Mouse (Mus musculus): Measurements from ENCODE around the gene Lrrc4. TPM values are rescaled to one million over a fixed set of nuclear protein-coding genes. Genes with fewer than 3 reads are reported as not detected.

Gene Lrrc4
- polyA plus RNA-seq, 1 experiment from 2014 or later, result 1.2 TPM

DNA sequence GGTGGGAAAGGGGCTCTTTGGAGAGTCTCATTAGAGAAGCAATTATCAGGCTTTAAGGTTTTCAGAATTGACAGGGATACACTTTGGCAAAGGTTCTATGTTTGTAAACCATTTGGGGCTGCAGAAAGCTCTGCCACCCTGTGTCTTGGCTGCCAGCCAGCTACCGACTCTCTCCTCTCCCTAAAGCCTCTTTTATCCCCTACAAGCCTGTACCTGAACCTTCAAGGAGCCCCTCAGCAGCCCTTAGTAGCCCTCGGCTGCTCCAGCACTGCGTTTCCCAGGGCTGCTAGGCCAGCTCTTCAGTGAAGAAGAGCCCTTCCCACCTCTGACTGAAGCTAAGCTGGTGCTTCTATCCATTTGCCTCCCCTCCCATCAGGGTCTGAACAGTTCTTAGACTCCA lies 21.6 kb upstream of the Lrrc4 start:
- Histone ChIP-seq H3K4me2 (no peak overlapping the region), H3K27ac (peak overlapping the region; percentile 18; the same call in 1 of the 2 replicates), H3K27me3 (no peaks in the 10 kb centered on the region), H3K4me1 (peaks cover 80% of the 10 kb centered on the region), H3K9ac (0 out of 2 replicates have a peak overlapping the region, but pooled peaks have one; percentile 7), H3K4me3 (no peak overlapping the region), H3K9me3 (no peaks in the 10 kb centered on the region), H3K36me3 (no peaks in the 10 kb centered on the region)
- 21% methylated on average over 3 of the region's 3 CpGs for WGBS
- ATAC-seq (ENCODE audit: insufficient number of reproducible peaks, insufficient read depth, low FRiP score, low TSS enrichment, low read depth), result no peak

- Histone ChIP-seq H3K4me2 (no peak overlapping the region), H3K27me3 (no peaks in the 10 kb centered on the region), H3K9me3 (no peaks in the 10 kb centered on the region), H3K4me3 (no peak overlapping the region), H3K4me1 (peaks cover 83% of the 10 kb centered on the region), H3K9ac (no peak overlapping the region), H3K36me3 (no peaks in the 10 kb centered on the region), H3K27ac (no peak overlapping the region)
- ATAC-seq (ENCODE audit: insufficient number of reproducible peaks, insufficient read depth, low FRiP score, low TSS enrichment, low read depth), result no peak
- 59% methylated on average over 7 of the region's 7 CpGs for WGBS
These were observed 20.8 kb upstream of the Lrrc4 start for GRCm38 (mm10) chr6:28852342-28852741.

DNA sequence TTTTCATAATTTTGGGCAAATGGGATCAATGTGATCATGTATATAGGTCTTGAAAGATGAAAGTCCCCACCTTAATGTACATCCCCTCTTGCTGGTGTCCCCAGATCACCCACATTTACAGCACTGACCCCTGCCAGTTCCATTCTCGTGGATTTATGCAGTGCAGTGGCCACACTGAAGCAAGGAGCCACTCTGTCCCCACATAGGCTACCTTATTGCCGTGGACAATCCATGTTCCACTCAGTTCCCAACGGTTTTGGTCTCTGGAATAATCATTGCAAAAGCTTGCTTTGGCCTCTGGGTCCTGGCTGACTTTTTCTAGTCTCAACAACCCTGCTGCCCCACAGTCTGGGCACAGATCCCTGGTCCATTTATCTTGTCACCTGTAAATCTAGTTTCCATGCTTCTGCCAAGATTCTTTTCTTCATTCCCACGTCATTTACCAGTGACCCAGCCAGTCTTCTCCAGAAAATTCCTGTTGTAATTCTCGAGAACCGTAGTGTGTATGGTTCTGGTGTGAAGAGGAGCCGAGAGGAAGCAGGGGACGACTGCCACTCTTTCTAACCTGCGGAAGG lies 18.9 kb upstream of the Lrrc4 start:
- H3K9ac ChIP-seq, result no peak overlapping the region
- no peaks in the 10 kb centered on the region for H3K27me3 ChIP-seq
- H3K4me3 ChIP-seq, result no peak overlapping the region
- no peaks in the 10 kb centered on the region for H3K36me3 ChIP-seq
- no peaks in the 10 kb centered on the region for H3K9me3 ChIP-seq
- no peak for ATAC-seq (ENCODE audit: insufficient number of reproducible peaks, insufficient read depth, low FRiP score, low TSS enrichment, low read depth)
- H3K4me2 ChIP-seq, result no peak overlapping the region
- no peak overlapping the region for H3K27ac ChIP-seq
- 84% methylated on average over 9 of the region's 9 CpGs for WGBS
- peaks cover 88% of the 10 kb centered on the region for H3K4me1 ChIP-seq

DNA sequence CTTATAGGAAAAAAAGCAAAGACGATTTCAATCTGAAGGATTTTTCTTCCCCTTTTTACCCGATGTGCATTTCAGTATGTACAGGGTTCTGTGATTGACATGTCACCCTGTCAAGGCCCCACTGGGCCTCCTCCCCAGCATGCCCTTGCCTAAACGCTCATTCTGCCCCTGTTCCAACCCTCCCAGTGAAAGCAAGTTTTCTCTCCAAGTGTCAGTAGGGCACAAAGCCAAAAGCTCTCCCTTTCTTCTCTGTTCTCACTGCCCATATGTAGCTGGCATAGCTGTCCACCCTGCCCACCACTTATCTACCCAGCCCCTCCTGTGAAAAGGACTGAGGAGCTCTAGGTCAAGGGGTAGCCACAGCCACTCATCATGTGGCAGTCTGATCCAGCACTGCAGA lies 17.8 kb upstream of the Lrrc4 start:
- no peak overlapping the region for H3K4me2 ChIP-seq
- WGBS, result 38% methylated on average over 3 of the region's 3 CpGs
- H3K27me3 ChIP-seq, result no peaks in the 10 kb centered on the region
- peaks cover 88% of the 10 kb centered on the region for H3K4me1 ChIP-seq
- no peak overlapping the region for H3K27ac ChIP-seq
- no peaks in the 10 kb centered on the region for H3K36me3 ChIP-seq
- no peak overlapping the region for H3K9ac ChIP-seq
- no peak for ATAC-seq (ENCODE audit: insufficient number of reproducible peaks, insufficient read depth, low FRiP score, low TSS enrichment, low read depth)
- H3K4me3 ChIP-seq, result no peak overlapping the region
- no peaks in the 10 kb centered on the region for H3K9me3 ChIP-seq

GRCm38 (mm10) chr6:28848891-28849290 lies 17.3 kb upstream of the Lrrc4 start:
- no peak overlapping the region for H3K4me3 ChIP-seq
- H3K4me1 ChIP-seq, result peaks cover 84% of the 10 kb centered on the region
- no peak overlapping the region for H3K4me2 ChIP-seq
- no peaks in the 10 kb centered on the region for H3K9me3 ChIP-seq
- H3K27ac ChIP-seq, result no peak overlapping the region
- WGBS, result 59% methylated on average over 9 of the region's 9 CpGs
- ATAC-seq (ENCODE audit: insufficient number of reproducible peaks, insufficient read depth, low FRiP score, low TSS enrichment, low read depth), result no peak
- H3K9ac ChIP-seq, result no peak overlapping the region
- no peaks in the 10 kb centered on the region for H3K27me3 ChIP-seq
- no peaks in the 10 kb centered on the region for H3K36me3 ChIP-seq

- 39% methylated on average over 6 of the region's 6 CpGs for WGBS
- peaks cover 78% of the 10 kb centered on the region for H3K4me1 ChIP-seq
- H3K27ac ChIP-seq, result peak overlapping the region; percentile 62
- 0 out of 2 replicates have a peak overlapping the region, but pooled peaks have one; percentile 3 for H3K4me2 ChIP-seq
- no peaks in the 10 kb centered on the region for H3K36me3 ChIP-seq
- no peaks in the 10 kb centered on the region for H3K9me3 ChIP-seq
- no peak for ATAC-seq (ENCODE audit: insufficient number of reproducible peaks, insufficient read depth, low FRiP score, low TSS enrichment, low read depth)
- no peaks in the 10 kb centered on the region for H3K27me3 ChIP-seq
- H3K9ac ChIP-seq, result 0 out of 2 replicates have a peak overlapping the region, but pooled peaks have one; percentile 36
- H3K4me3 ChIP-seq, result no peak overlapping the region
These were observed 16.8 kb upstream of the Lrrc4 start for GRCm38 (mm10) chr6:28848285-28848794.

DNA sequence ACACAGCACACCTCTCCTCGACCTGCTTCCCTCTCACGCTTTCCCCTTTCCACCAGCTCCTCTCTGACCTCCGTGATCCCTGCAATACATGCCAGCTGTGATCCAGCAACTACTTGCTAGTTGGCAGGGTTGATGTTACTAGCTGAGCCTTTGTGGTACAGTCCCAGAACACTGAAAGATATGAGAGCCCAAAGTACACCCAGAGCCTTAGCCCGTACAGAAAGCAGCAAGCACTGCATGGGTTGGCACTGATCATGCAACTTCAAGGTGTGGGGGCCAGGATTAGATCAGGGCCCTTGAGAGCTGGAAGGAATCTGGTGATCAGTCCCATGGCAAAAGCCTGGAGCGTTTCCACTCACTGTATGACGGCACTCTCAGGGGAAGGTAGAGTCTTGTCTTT lies 16.1 kb upstream of the Lrrc4 start:
- H3K27ac ChIP-seq, result peak overlapping the region; percentile 62; the same call in 1 of the 2 replicates

GRCm38 (mm10) chr6:28845610-28846009 lies 14.1 kb upstream of the Lrrc4 start:
- H3K27ac ChIP-seq, result no peak overlapping the region; the same call in 1 of the 2 replicates
- 24% methylated on average over 4 of the region's 4 CpGs for WGBS

More for the DNA sequence above, 16.1 kb upstream of the Lrrc4 start:
- no peak overlapping the region for H3K9ac ChIP-seq
- no peaks in the 10 kb centered on the region for H3K36me3 ChIP-seq
- H3K4me3 ChIP-seq, result no peak overlapping the region
- peaks cover 73% of the 10 kb centered on the region for H3K4me1 ChIP-seq
- no peaks in the 10 kb centered on the region for H3K27me3 ChIP-seq
- WGBS, result 22% methylated on average over 6 of the region's 6 CpGs
- H3K4me2 ChIP-seq, result 0 out of 2 replicates have a peak overlapping the region, but pooled peaks have one; percentile 3
- ATAC-seq (ENCODE audit: insufficient number of reproducible peaks, insufficient read depth, low FRiP score, low TSS enrichment, low read depth), result no peak
- no peaks in the 10 kb centered on the region for H3K9me3 ChIP-seq

DNA sequence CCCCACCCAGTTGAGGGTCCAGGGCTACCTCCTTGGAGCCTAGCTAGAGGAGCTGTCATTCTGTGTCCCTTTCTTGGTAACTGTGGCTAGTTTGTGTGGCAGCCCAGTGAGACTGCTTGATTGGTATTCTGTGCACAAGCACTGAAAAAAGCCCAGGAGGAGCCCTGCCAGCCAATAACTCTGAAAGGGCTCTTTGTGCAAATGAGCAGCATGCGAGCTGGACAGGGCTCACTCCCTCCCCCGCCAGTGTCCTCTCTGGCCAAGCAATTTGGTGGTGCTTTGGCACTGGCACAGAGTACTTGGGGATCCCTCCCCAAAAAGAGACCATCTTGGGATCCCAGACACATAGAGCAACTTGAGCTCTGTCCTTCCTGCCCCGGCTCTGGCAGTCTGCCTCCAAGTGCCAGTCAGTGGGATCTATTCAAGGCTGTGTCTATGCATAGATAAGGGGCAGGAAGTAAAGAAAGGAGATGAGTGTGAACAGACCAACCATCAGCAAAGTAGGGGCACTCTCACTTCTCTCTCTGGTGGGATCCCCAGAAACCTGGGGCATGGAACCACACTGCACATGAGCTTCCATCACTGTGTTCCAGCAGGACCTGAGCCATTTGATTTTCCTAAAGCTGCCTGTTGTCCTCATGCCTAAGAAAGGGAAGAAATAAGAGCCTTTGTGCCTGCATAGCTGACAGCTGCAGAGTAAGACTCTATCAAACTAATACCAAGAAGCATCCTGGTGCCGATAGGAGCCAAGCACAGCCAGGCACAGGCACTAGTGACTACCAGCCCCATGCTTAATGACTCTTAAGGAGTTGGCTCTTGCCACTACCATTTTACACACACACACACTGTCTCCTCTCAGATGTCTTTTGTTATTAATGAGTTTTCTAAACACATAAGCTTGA lies 11.1 kb upstream of the Lrrc4 start:
- no peak overlapping the region for H3K4me3 ChIP-seq
- H3K9ac ChIP-seq, result no peak overlapping the region
- no peaks in the 10 kb centered on the region for H3K36me3 ChIP-seq
- 58% methylated on average over 4 of the region's 4 CpGs for WGBS
- H3K4me2 ChIP-seq, result no peak overlapping the region
- H3K9me3 ChIP-seq, result no peaks in the 10 kb centered on the region
- peaks cover 44% of the 10 kb centered on the region for H3K4me1 ChIP-seq
- no peaks in the 10 kb centered on the region for H3K27me3 ChIP-seq
- no peak for ATAC-seq (ENCODE audit: insufficient number of reproducible peaks, insufficient read depth, low FRiP score, low TSS enrichment, low read depth)
- H3K27ac ChIP-seq, result no peak overlapping the region

More at GRCm38 (mm10) chr6:28845610-28846009, 14.1 kb upstream of the Lrrc4 start:
- Histone ChIP-seq H3K4me1 (peaks cover 65% of the 10 kb centered on the region), H3K9me3 (no peaks in the 10 kb centered on the region), H3K9ac (no peak overlapping the region), H3K36me3 (no peaks in the 10 kb centered on the region), H3K4me2 (no peak overlapping the region), H3K27me3 (no peaks in the 10 kb centered on the region), H3K4me3 (no peak overlapping the region)
- no peak for ATAC-seq (ENCODE audit: insufficient number of reproducible peaks, insufficient read depth, low FRiP score, low TSS enrichment, low read depth)

- WGBS, result 79% methylated on average over 3 of the region's 3 CpGs
- Histone ChIP-seq H3K9me3 (no peaks in the 10 kb centered on the region), H3K4me2 (no peak overlapping the region), H3K4me3 (no peak overlapping the region), H3K36me3 (no peaks in the 10 kb centered on the region), H3K27me3 (no peaks in the 10 kb centered on the region), H3K9ac (no peak overlapping the region), H3K4me1 (peaks cover 35% of the 10 kb centered on the region), H3K27ac (no peak overlapping the region)
- no peak for ATAC-seq (ENCODE audit: insufficient number of reproducible peaks, insufficient read depth, low FRiP score, low TSS enrichment, low read depth)
These were observed 10.0 kb upstream of the Lrrc4 start for GRCm38 (mm10) chr6:28841569-28841968.

GRCm38 (mm10) chr6:28836600-28836999 lies 5.1 kb upstream of the Lrrc4 start:
- H3K9me3 ChIP-seq, result no peaks in the 10 kb centered on the region
- no peak overlapping the region for H3K4me2 ChIP-seq
- H3K4me1 ChIP-seq, result peaks cover 17% of the 10 kb centered on the region
- no peak for ATAC-seq (ENCODE audit: insufficient number of reproducible peaks, insufficient read depth, low FRiP score, low TSS enrichment, low read depth)
- H3K9ac ChIP-seq, result no peak overlapping the region
- H3K27me3 ChIP-seq, result peaks cover 27% of the 10 kb centered on the region
- H3K36me3 ChIP-seq, result no peaks in the 10 kb centered on the region
- no peak overlapping the region for H3K27ac ChIP-seq
- no peak overlapping the region for H3K4me3 ChIP-seq
